In the genomic region with DNA sequence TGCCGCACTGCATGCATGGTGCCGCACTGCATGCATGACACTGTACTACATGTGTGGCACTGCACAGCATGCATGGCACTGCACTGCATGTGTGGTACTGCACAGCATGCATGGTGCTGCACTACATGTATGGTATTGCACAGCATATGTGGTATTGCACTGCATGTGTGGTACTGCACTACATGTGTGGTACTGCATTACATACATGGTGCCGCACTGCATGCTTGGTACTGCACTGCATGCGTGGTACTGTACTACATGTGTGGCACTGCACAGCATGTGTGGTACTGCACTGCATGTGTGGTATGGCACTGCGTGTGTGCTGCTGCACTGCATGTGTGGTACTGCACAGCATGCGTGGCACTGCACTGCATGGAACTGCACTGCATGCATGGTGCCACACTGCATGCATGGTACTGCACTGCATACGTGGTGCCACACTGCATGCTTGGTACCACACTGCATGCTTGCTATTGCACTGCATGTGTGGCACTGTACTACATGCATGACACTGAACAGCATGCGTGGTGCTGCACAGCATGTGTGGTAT, we compare ENCODE assay signal across 9 mouse cellular contexts.
DNase-seq lines count a peak whose midpoint lies in the region; ATAC-seq and TF ChIP-seq lines count a peak whose summit lies in the region.
"Had no signal": no experiment of that assay in that cellular context is flagged by ENCODE, and none has a peak within 500 bp of the region (broad histone marks: within the 10 kb centered on the region; RNA-seq: fewer than 3 reads in every experiment).

No protein-coding gene starts in this region.

- H3K9ac ChIP-seq in forebrain, embryonic 12.5 days = no peak overlapping the region
- no peak overlapping the region for H3K9ac ChIP-seq in hindbrain, postnatal 0 days (replicated peaks; ENCODE audit: low read length)
- no peak overlapping the region for H3K9ac ChIP-seq in neural tube, embryonic 12.5 days

- peak overlapping the region; percentile 81 for H3K4me3 ChIP-seq in megakaryocyte, embryonic 14.5 days (replicated peaks)
- H3K4me3 ChIP-seq in forebrain, embryonic 12.5 days (replicated peaks) = no peak overlapping the region
- H3K4me3 ChIP-seq in hindbrain, postnatal 0 days (ENCODE audit: low read length) = no peak overlapping the region
- H3K4me3 ChIP-seq in neural tube, embryonic 12.5 days = no peak overlapping the region

- H3K9me3 ChIP-seq in megakaryocyte, embryonic 14.5 days = peaks cover 7% of the 10 kb centered on the region; the same call in 1 of the 2 replicates
- no peaks in the 10 kb centered on the region for H3K9me3 ChIP-seq in forebrain, embryonic 12.5 days
- no peaks in the 10 kb centered on the region for H3K9me3 ChIP-seq in hindbrain, postnatal 0 days (ENCODE audit: low read length)
- H3K9me3 ChIP-seq in neural tube, embryonic 12.5 days = no peaks in the 10 kb centered on the region

- no peak for DNase-seq in hindbrain, postnatal 0 days (ENCODE audit: low spot score)
- DNase-seq in urinary bladder, adult 2 months (ENCODE audit: low spot score) = no peak
- no peak for DNase-seq in adipocyte (ENCODE audit: low spot score)
- DNase-seq in gastrocnemius, postnatal 10 days = no peak
- DNase-seq: thymus, postnatal 4 days had no signal

- no peak overlapping the region for H3K4me2 ChIP-seq in forebrain, embryonic 12.5 days
- H3K4me2 ChIP-seq in hindbrain, postnatal 0 days (ENCODE audit: low read depth, low read length) = no peak overlapping the region
- no peak overlapping the region for H3K4me2 ChIP-seq in neural tube, embryonic 12.5 days (replicated peaks)

- H3K27ac ChIP-seq in forebrain, embryonic 12.5 days = no peak overlapping the region
- no peak overlapping the region for H3K27ac ChIP-seq in hindbrain, postnatal 0 days
- H3K27ac ChIP-seq in neural tube, embryonic 12.5 days = no peak overlapping the region

- no peaks in the 10 kb centered on the region for H3K36me3 ChIP-seq in megakaryocyte, embryonic 14.5 days (replicated peaks; ENCODE audit: low read length)
- no peaks in the 10 kb centered on the region for H3K36me3 ChIP-seq in forebrain, embryonic 12.5 days (replicated peaks)
- H3K36me3 ChIP-seq in hindbrain, postnatal 0 days (ENCODE audit: insufficient read depth, low read length) = no peaks in the 10 kb centered on the region
- H3K36me3 ChIP-seq in neural tube, embryonic 12.5 days = no peaks in the 10 kb centered on the region

- H3K4me1 ChIP-seq in megakaryocyte, embryonic 14.5 days = peaks cover 34% of the 10 kb centered on the region
- H3K4me1 ChIP-seq in forebrain, embryonic 12.5 days = peaks cover 8% of the 10 kb centered on the region
- H3K4me1 ChIP-seq in hindbrain, postnatal 0 days (ENCODE audit: insufficient read depth, low read length) = peaks cover 7% of the 10 kb centered on the region
- H3K4me1 ChIP-seq in neural tube, embryonic 12.5 days = no peaks in the 10 kb centered on the region

- WGBS in forebrain, embryonic 12.5 days = 97% methylated on average over 8 of the region's 8 CpGs
- 95% methylated on average over 8 of the region's 8 CpGs for WGBS in hindbrain, postnatal 0 days
- WGBS in neural tube, embryonic 12.5 days = 97% methylated on average over 8 of the region's 8 CpGs

- H3K27me3 ChIP-seq in megakaryocyte, embryonic 14.5 days (replicated peaks) = peaks cover 18% of the 10 kb centered on the region
- H3K27me3 ChIP-seq in forebrain, embryonic 12.5 days = no peaks in the 10 kb centered on the region; the same call in 1 of the 2 replicates
- no peaks in the 10 kb centered on the region for H3K27me3 ChIP-seq in hindbrain, postnatal 0 days (ENCODE audit: insufficient read depth, low read length)
- no peaks in the 10 kb centered on the region for H3K27me3 ChIP-seq in neural tube, embryonic 12.5 days (replicated peaks)

- no peak for TF ChIP-seq CTCF in hindbrain, postnatal 0 days (IDR thresholded peaks at IDR 0.05; ENCODE audit: low read depth)

- no peak for ATAC-seq in megakaryocyte, adult 5-6 weeks (ENCODE audit: poor library complexity, severe bottlenecking)
- peak; percentile 33; the same call in 1 of the 2 replicates for ATAC-seq in forebrain, embryonic 12.5 days (ENCODE audit: low FRiP score)
- peak; percentile 31; the same call in 1 of the 2 replicates for ATAC-seq in hindbrain, postnatal 0 days
- peak; percentile 59 for ATAC-seq in neural tube, embryonic 12.5 days (ENCODE audit: low FRiP score, low read depth)
